8 mouse cellular contexts compared by ENCODE assay signal in genomic region chr5:64160705-64161391, GRCm38 (mm10). TPM values are rescaled to one million over a fixed set of nuclear protein-coding genes. Genes with fewer than 3 reads are reported as not detected.
DNase-seq lines count a peak whose midpoint lies in the region; ATAC-seq and TF ChIP-seq lines count a peak whose summit lies in the region.

No protein-coding gene starts in this region.

- peak overlapping the region; percentile 28 for H3ac ChIP-seq in C2C12 (ENCODE audit: control insufficient read depth, insufficient read length, low read depth)

- no peak for TF ChIP-seq CTCF in C2C12 (IDR thresholded peaks at IDR 0.05; ENCODE audit: control insufficient read depth, insufficient read depth, insufficient read length)

- peak overlapping the region; percentile 23; the same call in 1 of the 2 replicates for H3K9ac ChIP-seq in embryonic facial prominence, embryonic 11.5 days (replicated peaks; ENCODE audit: low read length)
- H3K9ac ChIP-seq in hindbrain, embryonic 11.5 days (ENCODE audit: low read depth, low read length), result peak overlapping the region; percentile 55
- peak overlapping the region; percentile 78 for H3K9ac ChIP-seq in liver, embryonic 13.5 days

- peaks cover 9% of the 10 kb centered on the region for H3K79me2 ChIP-seq in C2C12 (ENCODE audit: control insufficient read depth, insufficient read depth)

- ATAC-seq in embryonic facial prominence, embryonic 11.5 days (replicated peaks; ENCODE audit: insufficient number of reproducible peaks, low FRiP score, low TSS enrichment, low read depth), result no peak
- no peak for ATAC-seq in hindbrain, embryonic 11.5 days (ENCODE audit: low FRiP score)
- no peak for ATAC-seq in liver, embryonic 13.5 days (ENCODE audit: low read depth)

- no peaks in the 10 kb centered on the region for H3K36me3 ChIP-seq in C2C12 (ENCODE audit: control insufficient read depth, insufficient read depth)
- H3K36me3 ChIP-seq in embryonic facial prominence, embryonic 11.5 days (replicated peaks; ENCODE audit: control insufficient read depth, insufficient read depth, low read depth, low read length), result no peaks in the 10 kb centered on the region
- H3K36me3 ChIP-seq in hindbrain, embryonic 11.5 days (ENCODE audit: control insufficient read depth, insufficient read depth, low read length), result no peaks in the 10 kb centered on the region
- H3K36me3 ChIP-seq in liver, embryonic 13.5 days, result no peaks in the 10 kb centered on the region

- H3K4me2 ChIP-seq in embryonic facial prominence, embryonic 11.5 days (ENCODE audit: low read depth, low read length), result peak overlapping the region; percentile 94
- H3K4me2 ChIP-seq in hindbrain, embryonic 11.5 days (replicated peaks; ENCODE audit: low read depth, low read length), result peak overlapping the region; percentile 100
- peak overlapping the region; percentile 99 for H3K4me2 ChIP-seq in liver, embryonic 13.5 days

- WGBS in embryonic facial prominence, embryonic 11.5 days, result 2% methylated on average over 23 of the region's 23 CpGs
- 2% methylated on average over 23 of the region's 23 CpGs for WGBS in hindbrain, embryonic 11.5 days
- under 1% methylated on average over 23 of the region's 23 CpGs for WGBS in liver, embryonic 13.5 days (ENCODE audit: insufficient replicate concordance)

- no peak overlapping the region for H3K27ac ChIP-seq in embryonic facial prominence, embryonic 11.5 days (replicated peaks; ENCODE audit: low read depth, low read length)
- H3K27ac ChIP-seq in hindbrain, embryonic 11.5 days (ENCODE audit: low read depth, low read length), result no peak overlapping the region
- peak overlapping the region; percentile 58 for H3K27ac ChIP-seq in liver, embryonic 13.5 days

- H3K4me3 ChIP-seq in C2C12 (ENCODE audit: insufficient read depth, poor library complexity, severe bottlenecking), result peak overlapping the region; percentile 50
- H3K4me3 ChIP-seq in embryonic facial prominence, embryonic 11.5 days (ENCODE audit: low read depth, low read length), result peak overlapping the region; percentile 59
- peak overlapping the region; percentile 66 for H3K4me3 ChIP-seq in hindbrain, embryonic 11.5 days (ENCODE audit: low read depth, low read length)
- peak overlapping the region; percentile 76 for H3K4me3 ChIP-seq in liver, embryonic 13.5 days (replicated peaks)

- H3K9me3 ChIP-seq in embryonic facial prominence, embryonic 11.5 days (replicated peaks; ENCODE audit: control insufficient read depth, low read length), result no peaks in the 10 kb centered on the region
- no peaks in the 10 kb centered on the region for H3K9me3 ChIP-seq in hindbrain, embryonic 11.5 days (ENCODE audit: control insufficient read depth, low read length)
- H3K9me3 ChIP-seq in liver, embryonic 13.5 days (replicated peaks), result no peaks in the 10 kb centered on the region

- peak; percentile 51 for DNase-seq in 3T3-L1 (ENCODE audit: low read depth, low spot score)
- DNase-seq in embryonic facial prominence, embryonic 11.5 days (ENCODE audit: low spot score), result peak; percentile 26
- DNase-seq in hindbrain, embryonic 11.5 days (ENCODE audit: low spot score), result peak; percentile 40
- DNase-seq in liver, embryonic 13.5 days, result no peak
- peak; percentile 35 for DNase-seq in neural tube, embryonic 10.5 days (ENCODE audit: extremely low spot score, low spot score)
- DNase-seq in right cerebral cortex, postnatal 36 days (ENCODE audit: low spot score in 2 of 2), result no peak
- DNase-seq in layer of hippocampus, postnatal 14 days (ENCODE audit: low spot score in 2 of 2), result no peak

- H3K27me3 ChIP-seq in C2C12 (ENCODE audit: control insufficient read depth, insufficient read depth, insufficient read length), result no peaks in the 10 kb centered on the region
- peaks cover 28% of the 10 kb centered on the region for H3K27me3 ChIP-seq in embryonic facial prominence, embryonic 11.5 days (ENCODE audit: control insufficient read depth, insufficient read depth, low read length)
- H3K27me3 ChIP-seq in hindbrain, embryonic 11.5 days (ENCODE audit: control insufficient read depth, insufficient read depth, low read length), result peaks cover 28% of the 10 kb centered on the region
- peaks cover 21% of the 10 kb centered on the region for H3K27me3 ChIP-seq in liver, embryonic 13.5 days

- H3K4me1 ChIP-seq in embryonic facial prominence, embryonic 11.5 days (ENCODE audit: control insufficient read depth, insufficient read depth, low read length), result no peaks in the 10 kb centered on the region; the same call in 1 of the 2 replicates
- 0 out of 2 replicates have a peak, but pooled peaks cover 2% of the 10 kb centered on the region for H3K4me1 ChIP-seq in hindbrain, embryonic 11.5 days (replicated peaks; ENCODE audit: control insufficient read depth, insufficient read depth, low read length)
- H3K4me1 ChIP-seq in liver, embryonic 13.5 days (replicated peaks), result peaks cover 79% of the 10 kb centered on the region

- H3K79me3 ChIP-seq in C2C12 (ENCODE audit: low read depth), result peaks cover 3% of the 10 kb centered on the region

TF ChIP-seq in C2C12, 6 proteins besides CTCF, POLR2A, EP300 and RAD21:
- TF ChIP-seq MYOG (IDR thresholded peaks at IDR 0.05; ENCODE audit: control insufficient read depth, extremely low read depth, insufficient read length), result no peak

RNA-seq across cellular contexts. Expression of gene Tbc1d1, which starts 4.7 kb away (rescaled TPM):
- 25.0 TPM for polyA plus RNA-seq in C2C12 (2012; fragmentation: generic; extraction: Trizol)
- polyA plus RNA-seq in embryonic facial prominence, embryonic 11.5 days (2014; fragmentation: Nextera tagmentation; extraction: Ambion mirVana), result 29.5 and 30.4 TPM in 2 replicates
- polyA plus RNA-seq in hindbrain, embryonic 11.5 days (2014; fragmentation: Nextera tagmentation; extraction: Ambion mirVana), result 20.2 and 23.3 TPM in 2 replicates
- 7.0 and 10.2 TPM in 2 replicates for polyA plus RNA-seq in liver, embryonic 13.5 days (2015; fragmentation: Nextera tagmentation; extraction: Ambion mirVana)
- 10 to 100 TPM; 25.2 to 30.5 TPM for total RNA-seq in layer of hippocampus, postnatal 14 days (2021)

Comparison
In these comparisons a context has a peak if more than half of its experiments do, and no peak if none do; other contexts are left out.
1. DNase-seq: peak in 3T3-L1 (single experiment), embryonic facial prominence, embryonic 11.5 days (single experiment), hindbrain, embryonic 11.5 days (single experiment) and neural tube, embryonic 10.5 days (single experiment); none in liver, embryonic 13.5 days (single experiment), right cerebral cortex, postnatal 36 days (0 of 2) and layer of hippocampus, postnatal 14 days (0 of 2).
2. H3K9ac ChIP-seq: peak in every context shown above with its lines; median percentile 78 in liver, embryonic 13.5 days; 55 in hindbrain, embryonic 11.5 days; 23 in embryonic facial prominence, embryonic 11.5 days.
3. Peak in every context shown above with its lines, with median percentiles within 50 percentile points of each other: H3K4me3 ChIP-seq and H3K4me2 ChIP-seq.